In the genomic region with DNA sequence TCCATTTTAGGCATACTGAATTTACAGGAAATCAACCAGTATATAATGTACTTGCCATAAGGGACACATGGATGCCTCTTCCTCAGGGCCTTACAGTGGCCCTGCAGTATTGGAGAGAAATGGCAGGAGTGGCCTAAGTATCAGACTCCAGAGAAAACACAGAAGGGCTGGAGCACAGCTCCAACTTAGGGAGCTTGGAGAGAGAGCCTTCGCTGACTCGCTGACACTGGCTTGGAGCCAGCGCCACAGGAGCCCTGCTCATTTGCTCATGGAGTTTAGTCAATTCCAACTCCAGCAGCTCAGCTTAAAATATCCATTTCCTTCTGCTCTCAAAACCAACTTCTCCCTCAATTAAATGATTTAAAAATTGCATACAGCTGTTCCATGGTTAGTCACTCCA, we compare ENCODE assay signal across 8 mouse cellular contexts. TPM values are rescaled to one million over a fixed set of nuclear protein-coding genes. Genes with fewer than 3 reads are reported as not detected.
DNase-seq lines count a peak whose midpoint lies in the region; ATAC-seq and TF ChIP-seq lines count a peak whose summit lies in the region.

No protein-coding gene starts in this region.

- no peak for TF ChIP-seq CTCF in kidney, adult 2 months (conservative IDR thresholded peaks at IDR 0.05; ENCODE audit: insufficient read depth, insufficient read length, low read depth, low read length)
- no peak for TF ChIP-seq CTCF in stomach, postnatal 0 days (IDR thresholded peaks at IDR 0.05; ENCODE audit: low read depth)

- H3K4me1 ChIP-seq in kidney, adult 2 months (ENCODE audit: control insufficient read depth, insufficient read depth, low read length), result no peaks in the 10 kb centered on the region
- H3K4me1 ChIP-seq in intestine, embryonic 16.5 days (ENCODE audit: control insufficient read depth, insufficient read depth, low read length), result no peaks in the 10 kb centered on the region
- H3K4me1 ChIP-seq in stomach, postnatal 0 days (replicated peaks; ENCODE audit: control insufficient read depth, insufficient read depth), result no peaks in the 10 kb centered on the region
- no peaks in the 10 kb centered on the region for H3K4me1 ChIP-seq in midbrain, embryonic 11.5 days (ENCODE audit: control insufficient read depth, insufficient read depth, low read length)

- no peak for TF ChIP-seq EP300 in stomach, postnatal 0 days (optimal IDR thresholded peaks at IDR 0.05)

- peak; percentile 24 for DNase-seq in kidney, adult 2 months
- DNase-seq in kidney, adult 8-10 months, result no peak
- peak; percentile 53 to 55 for DNase-seq in adrenal gland, adult 18-20 months (ENCODE audit: low spot score in 2 of 2)
- DNase-seq in cerebellum, postnatal 10 days, result peak; percentile 71 to 82
- DNase-seq in stomach, postnatal 0 days (ENCODE audit: low spot score), result peak; percentile 42
- DNase-seq in midbrain, embryonic 11.5 days (ENCODE audit: low spot score, missing footprints), result no peak

- TF ChIP-seq POLR2A in kidney, adult 2 months (IDR thresholded peaks at IDR 0.05; ENCODE audit: low read depth, low read length), result no peak

- H3K9me3 ChIP-seq in intestine, embryonic 16.5 days (ENCODE audit: control insufficient read depth, low read length), result no peaks in the 10 kb centered on the region
- no peaks in the 10 kb centered on the region for H3K9me3 ChIP-seq in stomach, postnatal 0 days (ENCODE audit: control insufficient read depth, low read length)
- H3K9me3 ChIP-seq in midbrain, embryonic 11.5 days (ENCODE audit: control insufficient read depth, low read length), result no peaks in the 10 kb centered on the region

- no peak overlapping the region for H3K9ac ChIP-seq in intestine, embryonic 16.5 days (ENCODE audit: low read depth, low read length)
- no peak overlapping the region for H3K9ac ChIP-seq in stomach, postnatal 0 days (ENCODE audit: low read length)
- no peak overlapping the region for H3K9ac ChIP-seq in midbrain, embryonic 11.5 days (ENCODE audit: low read length)

- ATAC-seq in intestine, embryonic 16.5 days, result 0 out of 2 replicates have a peak, but pooled peaks have one; percentile 36
- ATAC-seq in stomach, postnatal 0 days (ENCODE audit: low FRiP score, low TSS enrichment), result 0 out of 2 replicates have a peak, but pooled peaks have one; percentile 44
- no peak for ATAC-seq in monocyte, adult 5-6 weeks (replicated peaks; ENCODE audit: insufficient number of reproducible peaks, low FRiP score, low TSS enrichment, poor library complexity, severe bottlenecking)
- no peak for ATAC-seq in midbrain, embryonic 11.5 days (ENCODE audit: low FRiP score)

- H3K36me3 ChIP-seq in kidney, adult 2 months (ENCODE audit: control insufficient read depth, insufficient read depth, low read length), result no peaks in the 10 kb centered on the region
- peaks cover 2% of the 10 kb centered on the region; the same call in 1 of the 2 replicates for H3K36me3 ChIP-seq in intestine, embryonic 16.5 days (ENCODE audit: control insufficient read depth, insufficient read depth, low read length)
- H3K36me3 ChIP-seq in stomach, postnatal 0 days (ENCODE audit: control insufficient read depth, insufficient read depth, low read length), result peaks cover 3% of the 10 kb centered on the region
- H3K36me3 ChIP-seq in midbrain, embryonic 11.5 days (ENCODE audit: control insufficient read depth, insufficient read depth, low read length), result peaks cover 2% of the 10 kb centered on the region; the same call in 1 of the 2 replicates

- 50% methylated on average over 3 of the region's 3 CpGs for WGBS in kidney, adult 2 months
- 38% methylated on average over 3 of the region's 3 CpGs for WGBS in intestine, embryonic 16.5 days
- WGBS in stomach, postnatal 0 days, result 25% methylated on average over 3 of the region's 3 CpGs
- 95% methylated on average over 3 of the region's 3 CpGs for WGBS in midbrain, embryonic 11.5 days

- H3K4me2 ChIP-seq in intestine, embryonic 16.5 days (ENCODE audit: low read depth, low read length), result no peak overlapping the region
- no peak overlapping the region for H3K4me2 ChIP-seq in stomach, postnatal 0 days (replicated peaks; ENCODE audit: low read depth)
- no peak overlapping the region for H3K4me2 ChIP-seq in midbrain, embryonic 11.5 days

- H3K27ac ChIP-seq in kidney, adult 2 months (ENCODE audit: insufficient read depth, low read depth, low read length), result no peak overlapping the region
- H3K27ac ChIP-seq in intestine, embryonic 16.5 days (ENCODE audit: low read length), result no peak overlapping the region
- no peak overlapping the region; the same call in 1 of the 2 replicates for H3K27ac ChIP-seq in stomach, postnatal 0 days (replicated peaks)
- no peak overlapping the region for H3K27ac ChIP-seq in midbrain, embryonic 11.5 days (ENCODE audit: low read depth, low read length)

- no peaks in the 10 kb centered on the region for H3K27me3 ChIP-seq in kidney, adult 2 months (replicated peaks; ENCODE audit: control insufficient read depth, insufficient read depth, low read length)
- H3K27me3 ChIP-seq in intestine, embryonic 16.5 days (replicated peaks; ENCODE audit: control insufficient read depth, insufficient read depth, low read length), result no peaks in the 10 kb centered on the region
- no peaks in the 10 kb centered on the region for H3K27me3 ChIP-seq in stomach, postnatal 0 days (ENCODE audit: control insufficient read depth, insufficient read depth, low read length)
- no peaks in the 10 kb centered on the region for H3K27me3 ChIP-seq in midbrain, embryonic 11.5 days (ENCODE audit: control insufficient read depth, insufficient read depth, low read length)

- H3K4me3 ChIP-seq in kidney, adult 2 months (ENCODE audit: insufficient read depth, low read depth, low read length), result no peak overlapping the region
- H3K4me3 ChIP-seq in intestine, embryonic 16.5 days (ENCODE audit: low read length), result no peak overlapping the region
- H3K4me3 ChIP-seq in stomach, postnatal 0 days (ENCODE audit: low read depth, low read length), result no peak overlapping the region
- H3K4me3 ChIP-seq in midbrain, embryonic 11.5 days (ENCODE audit: low read depth, low read length), result no peak overlapping the region

RNA-seq across cellular contexts. Expression of a gene that starts 22.6 kb away (rescaled TPM):
- polyA plus RNA-seq in kidney, adult 2 months (2012; rRNA removed), result 11.4 and 19.3 TPM in 2 replicates
- total RNA-seq in adrenal gland, adult 18-20 months (2021), result 10 to 100 TPM; 51.6 to 79.2 TPM
- 37.5 and 39.0 TPM in 2 replicates for polyA plus RNA-seq in intestine, embryonic 16.5 days (2015; fragmentation: Nextera tagmentation; extraction: Ambion mirVana)
- 24.0 and 25.1 TPM in 2 replicates for polyA plus RNA-seq in stomach, postnatal 0 days (2015; fragmentation: Nextera tagmentation; extraction: Ambion mirVana)
- 19.8 to 50.6 TPM (median 21.2 TPM) in 3 replicates for total RNA-seq in monocyte, adult 5-6 weeks (2017)
- polyA plus RNA-seq in midbrain, embryonic 11.5 days (2014; fragmentation: Nextera tagmentation; extraction: Ambion mirVana), result 27.7 and 28.0 TPM in 2 replicates

RNA-seq across cellular contexts. Expression of a gene that starts 41.4 kb away (rescaled TPM):
- 2.0 and 6.6 TPM in 2 replicates for polyA plus RNA-seq in kidney, adult 2 months (2012; rRNA removed)
- 10 to 100 TPM; 11.3 to 19.0 TPM for total RNA-seq in adrenal gland, adult 18-20 months (2021)
- 13.8 and 15.1 TPM in 2 replicates for polyA plus RNA-seq in intestine, embryonic 16.5 days (2015; fragmentation: Nextera tagmentation; extraction: Ambion mirVana)
- 9.2 and 11.5 TPM in 2 replicates for polyA plus RNA-seq in stomach, postnatal 0 days (2015; fragmentation: Nextera tagmentation; extraction: Ambion mirVana)
- not detected in 3 replicates for total RNA-seq in monocyte, adult 5-6 weeks (2017)
- 3.6 and 4.5 TPM in 2 replicates for polyA plus RNA-seq in midbrain, embryonic 11.5 days (2014; fragmentation: Nextera tagmentation; extraction: Ambion mirVana)

RNA-seq across cellular contexts. Expression of a gene that starts 53.6 kb away (rescaled TPM):
- polyA plus RNA-seq in kidney, adult 2 months (2012; rRNA removed), result 23.4 and 26.4 TPM in 2 replicates
- 10 to 100 TPM; 18.8 to 22.6 TPM for total RNA-seq in adrenal gland, adult 18-20 months (2021)
- 4.0 and 4.5 TPM in 2 replicates for polyA plus RNA-seq in intestine, embryonic 16.5 days (2015; fragmentation: Nextera tagmentation; extraction: Ambion mirVana)
- 4.7 and 5.2 TPM in 2 replicates for polyA plus RNA-seq in stomach, postnatal 0 days (2015; fragmentation: Nextera tagmentation; extraction: Ambion mirVana)
- 13.4 to 25.6 TPM (median 13.7 TPM) in 3 replicates for total RNA-seq in monocyte, adult 5-6 weeks (2017)
- polyA plus RNA-seq in midbrain, embryonic 11.5 days (2014; fragmentation: Nextera tagmentation; extraction: Ambion mirVana), result 1.4 and 2.6 TPM in 2 replicates

Comparison
In these comparisons a context has a peak if more than half of its experiments do, and no peak if none do; other contexts are left out.
1. DNase-seq: peak in kidney, adult 2 months (single experiment), adrenal gland, adult 18-20 months (2 of 2), cerebellum, postnatal 10 days (2 of 2) and stomach, postnatal 0 days (single experiment); none in kidney, adult 8-10 months (0 of 2) and midbrain, embryonic 11.5 days (single experiment).
2. ATAC-seq: peak in intestine, embryonic 16.5 days (single experiment) and stomach, postnatal 0 days (single experiment); none in monocyte, adult 5-6 weeks (single experiment) and midbrain, embryonic 11.5 days (single experiment).